Mouse (Mus musculus) myocyte (in vitro differentiated cells): ENCODE data around the gene Wars.

Experiments
- CEBPB ChIP-seq: IDR thresholded peaks from 2 replicates; pipeline ENCODE4 v1.6.1; 2011; ENCODE audit warnings: mild to moderate bottlenecking, moderate library complexity; ENCODE audit not compliant: poor library complexity, insufficient read depth, severe bottlenecking
- POLR2A ChIP-seq: IDR thresholded peaks from one replicate; pipeline ENCODE4 v1.6.1; 2011; ENCODE audit warnings: low read depth, mild to moderate bottlenecking, control low read depth, moderate library complexity; ENCODE audit not compliant: insufficient read length
- REST ChIP-seq: IDR thresholded peaks from one replicate; pipeline ENCODE4 v1.6.1; 2011; ENCODE audit warnings: mild to moderate bottlenecking, control low read depth, moderate library complexity; ENCODE audit not compliant: insufficient read depth, insufficient read length
- USF1 ChIP-seq: IDR thresholded peaks from one replicate; pipeline ENCODE4 v1.6.1; 2011; ENCODE audit warnings: low read depth, mild to moderate bottlenecking, control low read depth, moderate library complexity

DNA sequence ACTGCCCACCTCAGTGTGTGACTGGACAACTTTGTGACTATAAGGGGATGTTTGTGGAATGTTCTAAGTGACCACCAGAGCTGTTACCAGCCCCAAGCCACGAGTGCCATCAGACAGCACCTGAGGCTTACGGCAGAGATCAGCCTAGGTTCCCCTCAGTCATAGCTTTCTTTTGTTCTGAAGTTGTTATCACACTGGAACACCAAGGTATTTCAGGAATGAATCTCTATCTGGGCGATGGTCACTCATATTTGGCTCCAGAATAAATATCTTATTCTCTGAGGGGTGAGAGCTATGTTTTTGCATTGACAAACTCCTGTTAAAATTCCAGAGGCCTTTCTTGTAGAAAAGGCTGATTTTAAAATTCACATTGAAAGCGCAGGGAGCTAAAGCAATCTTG, 14.8 kb downstream of the Wars start:
- TF ChIP-seq USF1 (no peak), POLR2A (no peak), CEBPB (no peak), REST (no peak)
